Mouse (Mus musculus) heart, adult 8-10 months (tissue): ENCODE measurements around the gene Nup35. TPM values are rescaled to one million over a fixed set of nuclear protein-coding genes. Genes with fewer than 3 reads are reported as not detected.

Experiments
- DNase-seq: peaks from one replicate; pipeline ENCODE4 v3.0.0; 2022; ENCODE audit warnings: low spot score
- total RNA-seq, 4 experiments: library from RNA; stranded (reverse); gene quantifications; 2 replicates each; pipeline ENCODE4 v1.2.4; 2022

The Nup35 gene
- 1 to 10 TPM; 5.7 to 9.4 (median 7.4) TPM for total RNA-seq

GRCm38 (mm10) chr2:80616854-80617737 is at the start of gene Nup35, which contains the start of gene Dusp19:
Nup35 (plus strand) TSS chr2:80617236.
Dusp19 (plus strand) TSS chr2:80617045.
- DNase-seq, result peak; percentile 98

GRCm38 (mm10) chr2:80567411-80567810 is 49.6 kb upstream of the Nup35 start:
- no peak for DNase-seq

GRCm38 (mm10) chr2:80570656-80571055 is 46.4 kb upstream of the Nup35 start:
- DNase-seq, result no peak

GRCm38 (mm10) chr2:80577286-80577685 is 39.8 kb upstream of the Nup35 start:
- DNase-seq, result no peak

- DNase-seq, result peak; percentile 33
Measured at GRCm38 (mm10) chr2:80579253-80579891, 37.7 kb upstream of the Nup35 start.

DNA sequence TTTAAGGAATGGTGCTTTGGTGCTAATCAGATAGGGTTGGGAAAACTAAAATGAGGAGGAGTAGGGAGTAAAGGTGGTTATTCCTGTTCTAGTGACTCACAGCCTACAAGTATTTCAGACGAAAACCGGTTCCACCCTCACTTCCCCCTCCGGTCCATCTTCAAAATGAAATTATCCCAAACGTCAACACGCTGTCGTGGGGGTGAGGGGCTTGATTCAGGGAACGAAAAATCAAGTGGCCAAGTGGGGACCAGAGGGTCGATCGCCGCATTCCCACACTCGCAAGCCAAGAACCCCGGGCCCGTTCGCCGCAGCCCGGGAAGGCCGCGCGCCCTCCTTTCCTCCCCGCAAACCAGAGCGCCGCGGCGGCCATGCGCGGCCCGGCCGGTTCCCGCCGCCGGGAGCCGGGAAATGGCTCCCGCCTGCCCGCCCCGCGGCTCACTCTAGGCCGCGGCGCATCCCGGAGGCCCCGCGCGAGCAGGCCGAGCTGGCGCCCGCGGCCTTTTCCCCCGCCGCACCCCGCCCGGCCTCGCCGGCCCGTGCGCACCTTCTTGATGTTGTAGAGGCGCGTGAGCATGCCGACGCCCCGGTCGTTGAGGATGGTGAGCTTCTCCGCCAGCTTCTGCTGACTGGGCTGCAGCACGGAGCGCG is 36.6 kb upstream of the Nup35 start:
- peak; percentile 36 for DNase-seq

DNA sequence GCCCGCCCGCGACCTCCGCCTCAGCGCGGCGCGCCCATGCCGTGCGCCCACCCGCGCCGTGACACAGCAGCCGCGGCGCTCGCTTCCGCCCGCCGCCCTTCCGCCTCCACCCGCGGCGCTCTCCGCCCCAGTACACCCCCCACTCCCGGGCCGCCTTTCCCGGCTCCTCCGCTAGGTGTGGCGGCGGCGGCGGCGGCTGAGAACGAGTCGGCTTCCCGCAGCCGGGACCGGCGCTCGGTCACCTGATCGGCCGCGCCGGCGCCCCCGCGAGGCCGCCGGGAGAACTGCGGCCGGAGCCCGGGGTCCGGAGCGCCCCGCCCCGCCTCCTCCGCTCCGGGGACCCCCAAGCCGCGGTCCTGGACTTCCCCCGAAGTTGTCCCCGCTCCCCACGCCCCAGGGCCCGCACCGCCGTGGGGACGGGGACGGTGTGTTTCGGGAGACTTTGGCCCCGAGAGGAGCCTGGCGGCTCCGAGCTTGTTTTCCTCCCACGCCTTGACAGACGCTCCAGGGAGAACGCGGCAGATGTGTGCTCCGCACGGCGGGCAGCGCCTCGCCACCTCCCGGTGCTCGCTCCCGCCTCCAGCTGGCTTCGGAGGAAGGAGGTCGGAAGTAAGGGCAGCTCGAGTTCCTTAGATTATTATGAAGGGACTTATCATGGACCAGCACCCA is 35.9 kb upstream of the Nup35 start, which contains the start of gene Nckap1:
TSS of gene Nckap1 (minus strand) at position 338 of the 669 bp plus-strand sequence.
- peak; percentile 82 for DNase-seq

- no peak for DNase-seq
Measured at GRCm38 (mm10) chr2:80582356-80582755, 34.7 kb upstream of the Nup35 start.

DNA sequence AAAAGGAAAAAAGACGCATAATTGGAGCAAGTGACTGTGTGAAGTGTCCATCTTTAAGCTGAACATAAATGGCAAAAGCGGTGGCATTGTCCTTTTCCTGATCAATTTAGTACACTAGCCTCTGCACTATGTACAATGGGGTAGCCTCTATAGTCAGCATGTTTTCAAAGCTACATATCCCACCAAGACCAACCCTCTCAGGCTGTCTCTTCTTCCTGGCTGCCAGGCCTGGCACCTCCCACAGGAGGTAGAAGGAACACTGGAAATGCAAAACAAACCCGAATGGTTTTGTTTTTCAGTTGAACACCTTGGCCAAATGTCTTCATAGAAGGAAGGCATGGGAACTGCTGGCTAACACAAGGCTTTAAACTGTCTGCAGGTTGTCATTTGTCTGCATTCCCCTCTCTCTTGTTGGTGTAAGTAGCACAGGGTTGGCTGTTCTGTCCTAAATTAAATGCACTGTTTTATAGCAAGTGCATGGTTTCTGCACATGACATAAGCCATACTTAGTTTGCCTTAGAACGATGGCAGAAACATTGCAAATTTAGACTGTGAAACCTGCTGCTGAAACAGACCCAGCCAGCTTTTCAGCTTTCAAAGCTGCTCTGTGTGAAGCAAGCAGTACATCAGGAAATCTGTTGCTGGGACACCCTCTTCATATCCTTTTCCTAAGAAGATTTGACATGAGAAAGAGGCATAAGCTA is 22.7 kb upstream of the Nup35 start:
- no peak for DNase-seq

- no peak for DNase-seq
Measured at GRCm38 (mm10) chr2:80596960-80597359, 20.1 kb upstream of the Nup35 start.

DNA sequence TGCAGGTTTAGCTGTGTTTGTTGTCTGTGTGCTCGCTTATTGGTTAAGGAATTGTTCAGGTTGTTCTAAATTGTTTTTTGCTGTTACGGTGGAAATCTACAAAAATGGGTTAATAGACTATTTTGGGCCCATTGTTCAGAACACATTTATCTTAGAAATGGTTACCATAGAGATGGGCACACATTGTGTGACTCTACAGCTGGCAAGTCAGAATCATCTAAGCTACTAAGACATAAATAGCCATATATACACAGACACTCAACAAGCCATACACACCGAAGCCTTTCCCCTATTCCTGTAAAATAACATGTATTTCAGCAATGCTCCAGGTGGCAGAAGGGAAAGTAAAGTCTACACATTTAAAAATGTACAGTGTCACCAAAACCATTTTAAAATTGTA is 17.2 kb upstream of the Nup35 start:
- no peak for DNase-seq

DNA sequence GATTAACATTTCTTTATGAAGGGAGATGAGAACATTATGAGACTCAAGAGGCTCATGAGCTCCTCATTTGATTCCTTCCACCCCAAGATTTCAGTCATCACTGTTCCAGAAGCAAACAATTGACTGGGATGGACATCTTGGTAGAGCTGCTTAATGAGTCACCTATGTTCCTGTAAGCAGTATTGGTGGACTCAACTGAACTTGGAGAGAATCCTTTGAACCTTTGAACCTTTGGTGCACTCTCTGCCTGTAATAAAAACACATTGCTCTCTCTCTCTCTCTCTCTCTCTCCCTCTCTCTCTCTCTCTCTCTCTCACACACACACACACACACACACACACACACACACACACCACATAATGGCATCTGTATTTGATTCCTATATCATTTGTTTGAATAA is 16.4 kb upstream of the Nup35 start:
- no peak for DNase-seq

- no peak for DNase-seq
Measured at GRCm38 (mm10) chr2:80602756-80603155, 14.3 kb upstream of the Nup35 start.

DNA sequence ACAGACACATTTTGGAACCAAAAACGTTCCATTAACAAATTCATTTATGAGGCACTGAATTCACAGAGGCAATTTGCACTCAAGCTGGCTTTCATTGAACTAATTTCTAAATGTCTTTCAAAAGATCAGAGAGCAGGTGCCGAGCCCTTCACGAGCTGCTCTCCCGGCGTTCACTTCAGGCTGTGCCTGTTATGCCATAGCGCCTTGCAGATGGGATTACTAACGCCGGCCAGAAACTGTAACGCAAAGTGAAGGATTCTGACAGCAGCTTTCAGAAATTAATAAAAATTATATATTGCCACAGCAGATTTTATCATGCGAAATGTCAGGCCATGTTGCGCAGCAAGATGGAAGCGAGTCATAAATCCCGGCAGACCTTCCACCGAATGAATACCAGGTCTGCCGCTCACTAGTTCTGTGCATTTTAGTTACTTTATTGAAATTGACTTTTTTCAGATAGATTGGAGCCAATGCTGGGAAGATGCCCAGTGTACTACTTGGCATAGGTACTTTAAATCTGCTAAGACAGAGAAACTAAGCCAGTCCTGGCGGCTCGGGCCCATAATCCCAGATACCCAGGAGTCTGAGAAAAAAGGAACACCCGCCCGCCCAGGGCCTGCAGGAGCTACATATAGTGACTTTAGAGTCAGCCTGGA is 13.1 kb upstream of the Nup35 start:
- DNase-seq, result no peak

DNA sequence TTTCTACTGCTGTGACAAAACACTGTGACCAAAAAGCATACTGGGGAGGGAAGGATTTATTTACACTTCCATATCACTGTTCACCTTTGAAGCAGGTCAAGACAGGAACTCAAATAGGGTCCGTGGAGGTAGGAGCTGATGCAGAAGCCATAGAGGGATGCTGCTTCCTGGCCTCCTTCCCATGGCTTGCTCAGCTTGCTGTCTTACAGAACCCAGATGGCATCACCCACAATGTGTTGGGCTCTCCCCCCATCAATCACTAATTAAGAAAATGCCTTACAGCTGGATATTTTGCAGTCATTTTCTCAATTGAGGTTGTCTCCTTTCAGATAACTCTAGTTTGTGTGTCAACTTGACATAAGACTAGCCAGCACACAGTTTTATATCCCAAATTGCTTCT is 4.8 kb upstream of the Nup35 start:
- no peak for DNase-seq

GRCm38 (mm10) chr2:80612796-80613195 is 4.2 kb upstream of the Nup35 start:
- DNase-seq, result no peak

GRCm38 (mm10) chr2:80618991-80619390 is 2.0 kb downstream of the Nup35 start:
- no peak for DNase-seq

- DNase-seq, result peak; percentile 46
Measured at GRCm38 (mm10) chr2:80621921-80622320, 4.9 kb downstream of the Nup35 start.

GRCm38 (mm10) chr2:80624523-80624922 is 7.5 kb downstream of the Nup35 start:
- DNase-seq, result no peak

DNA sequence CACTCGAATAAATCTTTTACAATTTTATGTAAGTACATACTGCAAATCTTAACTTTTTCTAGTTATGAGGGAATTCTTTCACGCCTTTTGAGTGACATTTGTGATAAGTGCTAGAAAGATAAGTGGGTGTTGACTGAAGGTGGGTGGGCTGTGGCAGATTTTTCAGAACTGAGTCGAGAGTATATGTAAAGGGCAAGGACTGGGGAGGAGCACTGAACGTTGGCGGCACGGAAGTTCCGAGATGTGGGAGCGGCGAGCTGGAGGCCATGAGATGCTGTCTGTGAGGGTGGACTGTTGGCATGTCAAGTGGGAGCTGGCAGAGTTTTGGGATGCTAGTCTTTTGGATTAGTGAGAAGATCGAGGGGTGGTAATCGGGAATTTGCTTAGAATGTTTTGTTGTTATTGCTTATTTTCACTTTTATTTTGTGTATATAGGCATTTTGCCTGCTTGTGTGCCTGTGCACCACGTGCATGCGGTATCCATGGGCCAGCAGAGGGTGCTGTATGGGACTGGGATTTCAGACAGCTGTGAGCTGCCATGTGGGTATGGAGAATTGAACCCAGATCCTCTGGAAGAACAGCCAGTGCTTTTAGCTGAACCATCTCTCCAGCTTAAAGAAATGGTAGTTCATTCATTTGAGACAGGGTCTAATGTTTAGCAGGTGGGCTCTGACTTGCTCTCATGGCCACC is 15.4 kb downstream of the Nup35 start:
- no peak for DNase-seq
